Mouse (Mus musculus): ENCODE measurements around the gene Nav1.

GRCm38 (mm10) chr1:135410967-135411366 lies 196.1 kb downstream of the Nav1 start:
- TF ChIP-seq POLR2A (IDR thresholded peaks at IDR 0.05; ENCODE audit: low read depth, low read length) (no peak), CTCF (IDR thresholded peaks at IDR 0.05; ENCODE audit: extremely low read depth, insufficient read depth, insufficient read length, insufficient replicate concordance) (no peak)
